Mouse (Mus musculus) thymus, adult 2 months (tissue): ENCODE data around the gene Dnah2.
"Not testable (repeated sequence)": the region's sequence is repeated elsewhere in the genome, so short reads cannot be mapped to it uniquely, and the experiment has no call there.

Experiments
- CTCF ChIP-seq: fragments of 200-500 bp; IDR thresholded peaks from 2 replicates; pipeline ENCODE4 v1.5.1; 2012; ENCODE audit warnings: mild to moderate bottlenecking, control low read depth, low read length, moderate library complexity, borderline replicate concordance; ENCODE audit not compliant: control insufficient read depth, poor library complexity, insufficient read depth; ENCODE audit errors: extremely low read depth
- POLR2A ChIP-seq: fragments of 200-500 bp; IDR thresholded peaks from 2 replicates; pipeline ENCODE4 v1.6.1; 2012; ENCODE audit warnings: mild to moderate bottlenecking, low read length, control low read depth, moderate library complexity; ENCODE audit not compliant: control insufficient read depth, poor library complexity, insufficient read depth; ENCODE audit errors: extremely low read depth

GRCm38 (mm10) chr11:69541741-69542140, 7.2 kb downstream of the Dnah2 start:
- not testable (repeated sequence) for TF ChIP-seq POLR2A, CTCF
